Mouse (Mus musculus): Measurements from ENCODE around the gene Cd300e. TPM values are rescaled to one million over a fixed set of nuclear protein-coding genes. Genes with fewer than 3 reads are reported as not detected.

Gene Cd300e
- polyA plus RNA-seq (2015; fragmentation: Nextera tagmentation; extraction: Ambion mirVana): 0.06 TPM in 1 of 2 replicates, not detected in the other

GRCm38 (mm10) chr11:115062077-115062476 is at the start of gene Cd300e:
TSS of gene Cd300e (minus strand) at chr11:115062177.
- WGBS: 29% methylated on average over 5 of the region's 5 CpGs

GRCm38 (mm10) chr11:115110271-115110670 is 48.3 kb upstream of the Cd300e start:
- Histone ChIP-seq H3K9ac (no peak overlapping the region), H3K27me3 (no peaks in the 10 kb centered on the region), H3K4me2 (no peak overlapping the region), H3K4me1 (peaks cover 4% of the 10 kb centered on the region; the same call in 1 of the 2 replicates), H3K4me3 (no peak overlapping the region), H3K36me3 (no peaks in the 10 kb centered on the region), H3K9me3 (no peaks in the 10 kb centered on the region), H3K27ac (no peak overlapping the region)
- 79% methylated on average over 3 of the region's 5 CpGs for WGBS
- no peak for ATAC-seq (ENCODE audit: borderline replicate concordance, extremely low read depth, low FRiP score, low TSS enrichment)

More at GRCm38 (mm10) chr11:115062077-115062476, at the start of gene Cd300e:
- Histone ChIP-seq H3K4me3 (no peak within 1 kb of the TSS), H3K27ac (no peak within 1 kb of the TSS), H3K9ac (no peak within 1 kb of the TSS), H3K4me1 (no peaks in the 10 kb centered on the region), H3K36me3 (no peaks in the 10 kb centered on the region), H3K4me2 (no peak within 1 kb of the TSS), H3K27me3 (no peaks in the 10 kb centered on the region), H3K9me3 (no peaks in the 10 kb centered on the region)
- no peak for ATAC-seq (ENCODE audit: borderline replicate concordance, extremely low read depth, low FRiP score, low TSS enrichment)

GRCm38 (mm10) chr11:115108176-115108575 is 46.2 kb upstream of the Cd300e start:
- ATAC-seq (ENCODE audit: borderline replicate concordance, extremely low read depth, low FRiP score, low TSS enrichment): no peak
- no peak overlapping the region for H3K4me3 ChIP-seq
- no peak overlapping the region for H3K9ac ChIP-seq
- no peak overlapping the region for H3K27ac ChIP-seq
- H3K27me3 ChIP-seq: no peaks in the 10 kb centered on the region
- 74% methylated on average over 8 of the region's 8 CpGs for WGBS
- H3K9me3 ChIP-seq: no peaks in the 10 kb centered on the region
- H3K36me3 ChIP-seq: no peaks in the 10 kb centered on the region
- H3K4me2 ChIP-seq: no peak overlapping the region
- peaks cover 4% of the 10 kb centered on the region; the same call in 1 of the 2 replicates for H3K4me1 ChIP-seq

GRCm38 (mm10) chr11:115107403-115107916 is 45.5 kb upstream of the Cd300e start:
- no peaks in the 10 kb centered on the region for H3K9me3 ChIP-seq
- H3K27ac ChIP-seq: no peak overlapping the region
- ATAC-seq (ENCODE audit: borderline replicate concordance, extremely low read depth, low FRiP score, low TSS enrichment): no peak
- H3K4me3 ChIP-seq: no peak overlapping the region
- H3K9ac ChIP-seq: no peak overlapping the region
- whole genome bisulfite sequencing: 12% methylated on average over 4 of the region's 4 CpGs
- H3K4me1 ChIP-seq: peaks cover 4% of the 10 kb centered on the region; the same call in 1 of the 2 replicates
- no peak overlapping the region for H3K4me2 ChIP-seq
- no peaks in the 10 kb centered on the region for H3K27me3 ChIP-seq
- H3K36me3 ChIP-seq: no peaks in the 10 kb centered on the region

- Histone ChIP-seq H3K4me1 (peaks cover 4% of the 10 kb centered on the region; the same call in 1 of the 2 replicates), H3K4me3 (no peak overlapping the region), H3K36me3 (no peaks in the 10 kb centered on the region), H3K27ac (no peak overlapping the region), H3K9ac (no peak overlapping the region), H3K4me2 (no peak overlapping the region), H3K27me3 (no peaks in the 10 kb centered on the region), H3K9me3 (no peaks in the 10 kb centered on the region)
- WGBS: 76% methylated on average over 2 of the region's 2 CpGs
- ATAC-seq (ENCODE audit: borderline replicate concordance, extremely low read depth, low FRiP score, low TSS enrichment): no peak
These were observed 44.7 kb upstream of the Cd300e start for GRCm38 (mm10) chr11:115106638-115107037.

GRCm38 (mm10) chr11:115104769-115105563 is 43.0 kb upstream of the Cd300e start:
- no peak overlapping the region for H3K4me2 ChIP-seq
- H3K27me3 ChIP-seq: no peaks in the 10 kb centered on the region
- no peaks in the 10 kb centered on the region for H3K36me3 ChIP-seq
- H3K9ac ChIP-seq: no peak overlapping the region
- H3K4me1 ChIP-seq: peaks cover 4% of the 10 kb centered on the region; the same call in 1 of the 2 replicates
- H3K27ac ChIP-seq: no peak overlapping the region
- H3K9me3 ChIP-seq: no peaks in the 10 kb centered on the region
- no peak for ATAC-seq (ENCODE audit: borderline replicate concordance, extremely low read depth, low FRiP score, low TSS enrichment)
- WGBS: 70% methylated on average over 8 of the region's 8 CpGs
- no peak overlapping the region for H3K4me3 ChIP-seq

GRCm38 (mm10) chr11:115103470-115104413 is 41.8 kb upstream of the Cd300e start:
- 79% methylated on average over 25 of the region's 25 CpGs for WGBS

GRCm38 (mm10) chr11:115102116-115102515 is 40.1 kb upstream of the Cd300e start:
- no peak for ATAC-seq (ENCODE audit: borderline replicate concordance, extremely low read depth, low FRiP score, low TSS enrichment)
- 85% methylated on average over 9 of the region's 9 CpGs for WGBS
- H3K4me2 ChIP-seq: no peak overlapping the region

More at GRCm38 (mm10) chr11:115103470-115104413, 41.8 kb upstream of the Cd300e start:
- no peak overlapping the region for H3K4me2 ChIP-seq
- H3K27ac ChIP-seq: no peak overlapping the region
- no peak for ATAC-seq (ENCODE audit: borderline replicate concordance, extremely low read depth, low FRiP score, low TSS enrichment)
- H3K9ac ChIP-seq: no peak overlapping the region
- H3K36me3 ChIP-seq: no peaks in the 10 kb centered on the region
- no peaks in the 10 kb centered on the region for H3K9me3 ChIP-seq
- H3K27me3 ChIP-seq: no peaks in the 10 kb centered on the region
- no peak overlapping the region for H3K4me3 ChIP-seq
- H3K4me1 ChIP-seq: peaks cover 4% of the 10 kb centered on the region; the same call in 1 of the 2 replicates

GRCm38 (mm10) chr11:115101615-115102051 is 39.7 kb upstream of the Cd300e start:
- 33% methylated on average over 6 of the region's 6 CpGs for WGBS
- no peaks in the 10 kb centered on the region for H3K4me1 ChIP-seq
- no peak overlapping the region for H3K9ac ChIP-seq
- no peak overlapping the region for H3K4me2 ChIP-seq
- H3K27ac ChIP-seq: no peak overlapping the region
- H3K4me3 ChIP-seq: no peak overlapping the region
- no peaks in the 10 kb centered on the region for H3K36me3 ChIP-seq
- no peaks in the 10 kb centered on the region for H3K9me3 ChIP-seq
- ATAC-seq (ENCODE audit: borderline replicate concordance, extremely low read depth, low FRiP score, low TSS enrichment): no peak
- no peaks in the 10 kb centered on the region for H3K27me3 ChIP-seq

More at GRCm38 (mm10) chr11:115102116-115102515, 40.1 kb upstream of the Cd300e start:
- Histone ChIP-seq H3K9ac (no peak overlapping the region), H3K9me3 (no peaks in the 10 kb centered on the region), H3K4me3 (no peak overlapping the region), H3K27ac (no peak overlapping the region), H3K4me1 (no peaks in the 10 kb centered on the region), H3K27me3 (no peaks in the 10 kb centered on the region), H3K36me3 (no peaks in the 10 kb centered on the region)

GRCm38 (mm10) chr11:115100741-115101140 is 38.8 kb upstream of the Cd300e start:
- Histone ChIP-seq H3K27me3 (no peaks in the 10 kb centered on the region), H3K9ac (no peak overlapping the region), H3K4me3 (no peak overlapping the region), H3K9me3 (no peaks in the 10 kb centered on the region), H3K4me2 (no peak overlapping the region), H3K36me3 (no peaks in the 10 kb centered on the region), H3K27ac (no peak overlapping the region), H3K4me1 (no peaks in the 10 kb centered on the region)
- no peak for ATAC-seq (ENCODE audit: borderline replicate concordance, extremely low read depth, low FRiP score, low TSS enrichment)
- 49% methylated on average over 7 of the region's 7 CpGs for WGBS

GRCm38 (mm10) chr11:115100032-115100621 is 38.1 kb upstream of the Cd300e start:
- no peak overlapping the region for H3K4me3 ChIP-seq
- H3K4me2 ChIP-seq: no peak overlapping the region
- H3K9me3 ChIP-seq: no peaks in the 10 kb centered on the region
- H3K27ac ChIP-seq: no peak overlapping the region
- ATAC-seq (ENCODE audit: borderline replicate concordance, extremely low read depth, low FRiP score, low TSS enrichment): no peak
- H3K4me1 ChIP-seq: no peaks in the 10 kb centered on the region
- H3K27me3 ChIP-seq: no peaks in the 10 kb centered on the region
- H3K9ac ChIP-seq: no peak overlapping the region
- H3K36me3 ChIP-seq: no peaks in the 10 kb centered on the region
- WGBS: 66% methylated on average over 5 of the region's 5 CpGs

Measured in lung, embryonic 15.5 days (tissue).